26 mouse cellular contexts compared by ENCODE assay signal in genomic region chr11:34777529-34777928, GRCm38 (mm10). TPM values are rescaled to one million over a fixed set of nuclear protein-coding genes. Genes with fewer than 3 reads are reported as not detected.
A peak's percentile ranks its signal among the peaks of the same experiment; 100 is the strongest.
DNase-seq lines count a peak whose midpoint lies in the region; ATAC-seq and TF ChIP-seq lines count a peak whose summit lies in the region.
"Had no signal": no experiment of that assay in that cellular context is flagged by ENCODE, and none has a peak within 500 bp of the region (broad histone marks: within the 10 kb centered on the region; RNA-seq: fewer than 3 reads in every experiment).

No protein-coding gene starts in this region.

- peaks cover 84% of the 10 kb centered on the region for H3K4me1 ChIP-seq in bone marrow macrophage, adult 2 months (ENCODE audit: control insufficient read depth, insufficient read depth, low read length)
- H3K4me1 ChIP-seq in lung, adult 2 months (ENCODE audit: control insufficient read depth, insufficient read depth, low read length): no peaks in the 10 kb centered on the region; the same call in 1 of the 2 replicates
- H3K4me1 ChIP-seq: embryonic facial prominence, embryonic 12.5 days; embryonic facial prominence, embryonic 15.5 days had no signal

- peak; percentile 42 for ATAC-seq in CD4-positive, CD25-positive, alpha-beta regulatory T cell, adult 4 months
- peak; percentile 51 for ATAC-seq in inflammation-experienced regulatory T-cells, adult 6 months
- ATAC-seq: forebrain, embryonic 14.5 days; forebrain, postnatal 0 days; hindbrain, embryonic 16.5 days; Patski had no signal

- TF ChIP-seq CTCF in bone marrow macrophage, adult 2 months (IDR thresholded peaks at IDR 0.05; ENCODE audit: low read depth, low read length): no peak
- TF ChIP-seq CTCF in lung, adult 2 months (IDR thresholded peaks at IDR 0.05; ENCODE audit: insufficient read depth, low read length): no peak

- intact Hi-C loops in heart, postnatal 10 days (cut with DNase I): no loop called here

- DNase-seq in heart, adult 11 months: peak; percentile 52
- no peak for DNase-seq in heart, postnatal 10 days
- no peak for DNase-seq in cerebellum, postnatal 25 days
- DNase-seq in lung, postnatal 25 days (ENCODE audit: low spot score): no peak
- no peak for DNase-seq in lung, adult 2 months
- DNase-seq: adrenal gland, adult 8-10 months; adrenal gland, postnatal 25 days; cerebellum, adult 11-12 months; cerebellum, adult 9-10 months; cerebellum, postnatal 14 days; forebrain, postnatal 0 days; gastrocnemius, adult 2 months; gastrocnemius, postnatal 25 days; heart, postnatal 36 days; kidney, adult 11 months; kidney, adult 8-10 months had no signal

- H3K4me3 ChIP-seq in bone marrow macrophage, adult 2 months (ENCODE audit: insufficient read depth, low read length): no peak overlapping the region
- H3K4me3 ChIP-seq in lung, adult 2 months (replicated peaks; ENCODE audit: extremely low read depth, low read depth, low read length): no peak overlapping the region
- H3K4me3 ChIP-seq: embryonic facial prominence, embryonic 12.5 days; embryonic facial prominence, embryonic 15.5 days; gastrocnemius, adult 2 months; hindbrain, embryonic 10.5 days; hindbrain, embryonic 13.5 days had no signal

- H3K27ac ChIP-seq in bone marrow macrophage, adult 2 months (ENCODE audit: insufficient read depth, low read depth, low read length): peak overlapping the region; percentile 69
- H3K27ac ChIP-seq: embryonic facial prominence, embryonic 12.5 days; embryonic facial prominence, embryonic 15.5 days; gastrocnemius, adult 2 months; hindbrain, embryonic 10.5 days; hindbrain, embryonic 13.5 days had no signal

- no peak for TF ChIP-seq POLR2A in bone marrow macrophage, adult 2 months (IDR thresholded peaks at IDR 0.05; ENCODE audit: borderline replicate concordance, low read depth, low read length)
- TF ChIP-seq POLR2A in lung, adult 2 months (IDR thresholded peaks at IDR 0.05; ENCODE audit: borderline replicate concordance, extremely low read depth, low read depth, low read length): no peak

- WGBS in lung, adult 2 months: 89% methylated on average over 4 of the region's 4 CpGs

RNA-seq across cellular contexts. Expression of gene Dock2, which starts 6.2 kb away (rescaled TPM):
- 1 to 10 TPM; 2.1 to 2.4 TPM for total RNA-seq in heart, postnatal 10 days (2021)
- polyA plus RNA-seq in CD4-positive, CD25-positive, alpha-beta regulatory T cell, adult 4 months (2017; shearing (Covaris generic)): 100 to 1,000 TPM; 247 to 339 TPM
- 95.9 and 104 TPM in 2 replicates for polyA plus RNA-seq in bone marrow macrophage, adult 2 months (2012; ENCODE audit: insufficient read depth, insufficient read length, missing spikeins)
- polyA plus RNA-seq in inflammation-experienced regulatory T-cells, adult 6 months (2017; shearing (Covaris generic)): 100 to 1,000 TPM; 257 to 323 (median 288) TPM
- 5.3 and 8.7 TPM in 2 replicates for polyA plus RNA-seq in lung, adult 2 months (2012; rRNA removed)
- polyA plus RNA-seq: Patski had no signal

RNA-seq across cellular contexts. Expression of gene Spdl1, which starts 55.9 kb away (rescaled TPM):
- total RNA-seq in heart, postnatal 10 days (2021): 1 to 10 TPM; 3.7 to 3.9 TPM
- 1 to 10 TPM; 2.7 to 4.1 TPM for polyA plus RNA-seq in CD4-positive, CD25-positive, alpha-beta regulatory T cell, adult 4 months (2017; shearing (Covaris generic))
- 11.4 and 15.7 TPM in 2 replicates for polyA plus RNA-seq in bone marrow macrophage, adult 2 months (2012; ENCODE audit: insufficient read depth, insufficient read length, missing spikeins)
- 10 to 100 TPM in 1 of 3 experiments, 1 to 10 TPM in 2; 1.7 to 12.5 (median 3.4) TPM for polyA plus RNA-seq in inflammation-experienced regulatory T-cells, adult 6 months (2017; shearing (Covaris generic))
- polyA plus RNA-seq in lung, adult 2 months (2012; rRNA removed): 0.15 and 0.46 TPM in 2 replicates

Comparison
In these comparisons a context has a peak if more than half of its experiments do, and no peak if none do; other contexts are left out.
1. RNA of gene Dock2, which starts 6.2 kb away (polyA plus RNA-seq): 247 to 339 TPM in CD4-positive, CD25-positive, alpha-beta regulatory T cell, adult 4 months, 257 to 323 TPM in inflammation-experienced regulatory T-cells, adult 6 months and 95.9 to 104 TPM in bone marrow macrophage, adult 2 months; 5.3 to 8.7 TPM in lung, adult 2 months; every median in the first group is over 10 times any median in the second.